Mouse (Mus musculus) kidney, adult 2 months (tissue): Measurements from ENCODE around the gene Stim2.

ENCODE experiments used
- CTCF ChIP-seq: fragments of 200-500 bp; conservative IDR thresholded peaks from 2 replicates; pipeline ENCODE4 v1.5.1; 2011; ENCODE audit warnings: low read depth, mild to moderate bottlenecking, control low read depth, low read length, moderate library complexity, mixed read lengths; ENCODE audit not compliant: insufficient read depth, insufficient read length
- POLR2A ChIP-seq: fragments of 200-500 bp; IDR thresholded peaks from one replicate; pipeline ENCODE4 v1.6.1; 2011; ENCODE audit warnings: low read depth, low read length, control low read depth

- TF ChIP-seq POLR2A, result no peak
- no peak for TF ChIP-seq CTCF
These were observed 36.4 kb downstream of the Stim2 start for GRCm38 (mm10) chr5:54034680-54035079.
